Mouse (Mus musculus): ENCODE measurements around the gene Gm28374. TPM values are rescaled to one million over a fixed set of nuclear protein-coding genes. Genes with fewer than 3 reads are reported as not detected.

Gene Gm28374
- polyA plus RNA-seq, 1 experiment: 0.44 TPM

DNA sequence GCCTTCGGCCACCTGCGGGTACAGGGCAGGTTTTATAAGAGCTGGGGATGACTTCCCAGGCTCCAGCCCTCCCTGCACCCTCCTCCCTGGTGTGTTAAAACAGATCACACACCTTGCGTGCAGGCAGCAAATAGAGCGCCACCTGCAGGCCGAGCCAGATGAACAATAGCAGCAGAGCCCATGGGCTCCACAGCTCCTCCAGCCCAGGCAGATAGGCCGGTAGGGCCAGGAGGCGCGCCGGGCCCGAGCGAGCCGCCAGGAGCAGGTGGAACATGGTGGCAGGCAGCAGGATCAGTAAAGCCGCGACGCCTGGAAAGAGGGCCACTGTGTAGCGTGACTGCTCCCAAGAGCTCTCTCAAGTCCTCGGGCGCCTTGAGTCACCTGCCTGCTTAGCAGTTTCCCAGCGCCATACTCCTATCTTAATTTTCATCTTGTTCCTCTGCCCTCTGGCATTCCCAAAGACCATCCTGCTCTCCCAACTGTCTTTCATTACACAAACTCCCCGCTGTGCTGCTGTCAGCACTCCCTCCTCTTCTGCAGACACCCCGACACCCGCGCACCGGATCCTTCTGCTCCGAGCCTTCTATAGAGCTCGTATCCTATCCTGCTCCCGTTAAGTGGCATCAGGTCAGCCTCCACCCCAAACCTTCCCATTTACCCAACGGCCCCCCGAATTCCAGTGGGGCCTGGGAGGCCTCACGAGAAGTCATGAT is 14.9 kb downstream of the Gm28374 start:
- no peak for TF ChIP-seq MAX (IDR thresholded peaks at IDR 0.05)
- peak; percentile 92 for TF ChIP-seq CTCF (IDR thresholded peaks at IDR 0.05; ENCODE audit: control insufficient read depth, insufficient read depth, insufficient read length)
- Histone ChIP-seq H3K79me3 (ENCODE audit: low read depth) (peaks cover 7% of the 10 kb centered on the region), H3K27me3 (ENCODE audit: control insufficient read depth, insufficient read depth, insufficient read length) (no peaks in the 10 kb centered on the region), H3ac (ENCODE audit: control insufficient read depth, insufficient read length, low read depth) (peak overlapping the region; percentile 47), H3K79me2 (ENCODE audit: control insufficient read depth, insufficient read depth) (peaks cover 12% of the 10 kb centered on the region), H3K36me3 (ENCODE audit: control insufficient read depth, insufficient read depth) (peaks cover 9% of the 10 kb centered on the region), H3K4me3 (ENCODE audit: insufficient read depth, poor library complexity, severe bottlenecking) (peak overlapping the region; percentile 30)

DNA sequence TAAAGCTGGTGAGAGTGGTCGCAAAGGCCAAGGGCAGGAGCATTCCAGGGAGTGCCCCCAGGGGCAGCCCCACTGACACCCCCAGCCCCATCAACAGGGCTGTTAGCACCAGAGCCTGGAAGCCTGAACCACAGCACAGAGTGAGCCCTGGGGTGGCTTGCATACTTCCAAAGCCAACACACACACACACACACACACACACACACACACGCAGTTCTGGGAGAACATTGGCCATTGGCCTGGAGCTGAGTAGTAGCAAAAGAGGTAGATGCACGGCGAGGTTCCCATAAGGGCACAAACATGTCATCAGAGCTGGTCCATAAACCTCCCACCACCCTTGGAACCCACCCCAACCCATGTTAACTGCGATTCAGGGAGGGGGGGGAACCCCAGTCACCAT is 15.5 kb downstream of the Gm28374 start:
- H3K4me3 ChIP-seq (ENCODE audit: insufficient read depth, poor library complexity, severe bottlenecking): peak overlapping the region; percentile 30
- no peaks in the 10 kb centered on the region for H3K27me3 ChIP-seq (ENCODE audit: control insufficient read depth, insufficient read depth, insufficient read length)
- H3K36me3 ChIP-seq (ENCODE audit: control insufficient read depth, insufficient read depth): peaks cover 9% of the 10 kb centered on the region
- H3K79me2 ChIP-seq (ENCODE audit: control insufficient read depth, insufficient read depth): peaks cover 18% of the 10 kb centered on the region
- peaks cover 13% of the 10 kb centered on the region for H3K79me3 ChIP-seq (ENCODE audit: low read depth)
- TF ChIP-seq CTCF (IDR thresholded peaks at IDR 0.05; ENCODE audit: control insufficient read depth, insufficient read depth, insufficient read length): no peak
- no peak for TF ChIP-seq MAX (IDR thresholded peaks at IDR 0.05)
- no peak for TF ChIP-seq MYOD1 (IDR thresholded peaks at IDR 0.05; ENCODE audit: control insufficient read depth, insufficient read length, low read depth)
- no peak for TF ChIP-seq MYOG (IDR thresholded peaks at IDR 0.05; ENCODE audit: control insufficient read depth, extremely low read depth, insufficient read length)
- no peak for TF ChIP-seq USF1 (IDR thresholded peaks at IDR 0.05; ENCODE audit: low read depth)
- no peak for TF ChIP-seq FOSL1 (IDR thresholded peaks at IDR 0.05; ENCODE audit: insufficient read depth, low read length, poor library complexity, severe bottlenecking)
- TF ChIP-seq CEBPB (IDR thresholded peaks at IDR 0.05; ENCODE audit: low read depth): no peak
- H3ac ChIP-seq (ENCODE audit: control insufficient read depth, insufficient read length, low read depth): peak overlapping the region; percentile 47

DNA sequence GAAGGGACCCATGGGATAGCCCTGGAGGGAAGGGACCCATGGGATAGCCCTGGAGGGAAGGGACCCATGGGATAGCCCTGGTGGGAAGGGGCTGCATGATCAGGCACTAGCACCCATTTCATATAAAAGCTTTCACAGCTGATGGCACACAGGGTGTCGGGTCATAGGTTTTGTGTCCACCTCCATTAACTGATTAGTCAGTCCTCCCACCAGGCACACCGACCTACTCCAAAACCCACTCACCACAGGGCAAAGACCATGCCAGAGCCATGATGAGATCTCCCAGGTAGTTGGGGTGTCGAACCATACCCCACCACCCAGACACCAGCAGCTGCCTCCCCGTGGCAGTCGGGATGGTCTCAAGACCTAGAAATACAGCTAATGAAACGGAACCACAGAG is 19.0 kb downstream of the Gm28374 start:
- no peak overlapping the region for H3K4me3 ChIP-seq (ENCODE audit: insufficient read depth, poor library complexity, severe bottlenecking)
- TF ChIP-seq CTCF (IDR thresholded peaks at IDR 0.05; ENCODE audit: control insufficient read depth, insufficient read depth, insufficient read length) (no peak), MYOD1 (IDR thresholded peaks at IDR 0.05; ENCODE audit: control insufficient read depth, insufficient read length, low read depth) (no peak), MYOG (IDR thresholded peaks at IDR 0.05; ENCODE audit: control insufficient read depth, extremely low read depth, insufficient read length) (no peak), CEBPB (IDR thresholded peaks at IDR 0.05; ENCODE audit: low read depth) (no peak), FOSL1 (IDR thresholded peaks at IDR 0.05; ENCODE audit: insufficient read depth, low read length, poor library complexity, severe bottlenecking) (no peak), MAX (IDR thresholded peaks at IDR 0.05) (no peak), USF1 (IDR thresholded peaks at IDR 0.05; ENCODE audit: low read depth) (no peak)
- no peaks in the 10 kb centered on the region for H3K27me3 ChIP-seq (ENCODE audit: control insufficient read depth, insufficient read depth, insufficient read length)

DNA sequence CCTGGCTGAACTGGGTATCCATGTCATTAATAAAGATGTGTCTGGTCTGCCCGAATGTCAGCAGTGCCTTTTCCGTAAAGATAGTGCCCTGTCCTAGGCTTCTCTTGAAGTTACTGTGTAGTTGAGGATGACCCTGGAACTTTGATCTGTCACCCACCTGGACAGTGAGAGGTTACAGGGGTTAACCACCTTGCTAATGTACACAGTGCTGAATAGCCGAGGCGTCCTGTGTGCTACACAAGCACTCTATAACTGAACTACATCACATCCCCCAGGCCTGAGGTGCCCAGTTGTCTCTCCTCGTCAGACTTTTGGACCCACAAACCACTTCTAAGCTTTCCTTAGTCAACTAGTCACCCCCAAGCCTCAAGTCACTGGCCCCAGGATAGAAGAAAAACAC is 19.6 kb downstream of the Gm28374 start:
- peak overlapping the region; percentile 93 for H3ac ChIP-seq (ENCODE audit: control insufficient read depth, insufficient read length, low read depth)
- H3K79me2 ChIP-seq (ENCODE audit: control insufficient read depth, insufficient read depth): peaks cover 43% of the 10 kb centered on the region
- H3K36me3 ChIP-seq (ENCODE audit: control insufficient read depth, insufficient read depth): peaks cover 10% of the 10 kb centered on the region
- H3K79me3 ChIP-seq (ENCODE audit: low read depth): peaks cover 30% of the 10 kb centered on the region
- H3K4me3 ChIP-seq (ENCODE audit: insufficient read depth, poor library complexity, severe bottlenecking): peak overlapping the region; percentile 95
- no peak for TF ChIP-seq CTCF (IDR thresholded peaks at IDR 0.05; ENCODE audit: control insufficient read depth, insufficient read depth, insufficient read length)
- TF ChIP-seq MYOD1 (IDR thresholded peaks at IDR 0.05; ENCODE audit: control insufficient read depth, insufficient read length, low read depth): no peak
- TF ChIP-seq MAX (IDR thresholded peaks at IDR 0.05): no peak
- no peak for TF ChIP-seq FOSL1 (IDR thresholded peaks at IDR 0.05; ENCODE audit: insufficient read depth, low read length, poor library complexity, severe bottlenecking)
- no peaks in the 10 kb centered on the region for H3K27me3 ChIP-seq (ENCODE audit: control insufficient read depth, insufficient read depth, insufficient read length)

More for the DNA sequence above, 19.0 kb downstream of the Gm28374 start:
- Histone ChIP-seq H3ac (ENCODE audit: control insufficient read depth, insufficient read length, low read depth) (no peak overlapping the region), H3K36me3 (ENCODE audit: control insufficient read depth, insufficient read depth) (peaks cover 10% of the 10 kb centered on the region), H3K79me2 (ENCODE audit: control insufficient read depth, insufficient read depth) (peaks cover 36% of the 10 kb centered on the region), H3K79me3 (ENCODE audit: low read depth) (peaks cover 26% of the 10 kb centered on the region)

DNA sequence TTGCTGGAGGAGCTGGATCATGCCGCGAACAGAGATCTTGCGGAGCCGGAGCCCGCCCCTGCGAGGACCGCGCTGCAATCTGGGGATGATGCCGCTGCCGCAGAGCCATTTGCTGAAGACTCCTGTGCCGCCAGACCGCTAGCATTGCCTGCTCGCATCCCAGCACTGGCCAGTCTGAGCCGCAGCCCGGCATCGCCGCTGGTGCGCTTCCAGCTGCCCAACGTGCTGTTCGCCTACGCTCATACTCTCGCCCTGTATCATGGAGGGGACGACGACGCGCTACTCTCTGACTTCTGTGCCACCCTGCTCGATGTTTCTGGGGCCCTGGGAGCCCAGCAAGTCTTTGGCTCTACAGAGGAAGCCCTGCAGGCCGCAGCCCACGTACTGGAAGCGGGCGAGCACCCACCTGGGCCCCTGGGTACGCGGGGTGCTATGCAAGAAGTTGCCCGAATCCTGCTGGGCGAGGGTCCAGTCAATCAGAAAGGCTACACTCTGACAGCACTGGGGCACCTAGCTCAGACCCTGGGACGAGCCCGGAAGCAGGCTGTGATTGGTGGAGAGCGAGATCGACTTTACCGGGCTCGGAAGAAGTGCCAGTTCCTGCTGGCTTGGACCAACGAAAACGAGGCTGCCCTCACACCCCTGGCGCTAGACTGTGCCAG is 20.3 kb downstream of the Gm28374 start:
- H3K4me3 ChIP-seq (ENCODE audit: insufficient read depth, poor library complexity, severe bottlenecking): peak overlapping the region; percentile 95
- H3ac ChIP-seq (ENCODE audit: control insufficient read depth, insufficient read length, low read depth): peak overlapping the region; percentile 93
- H3K79me2 ChIP-seq (ENCODE audit: control insufficient read depth, insufficient read depth): peaks cover 49% of the 10 kb centered on the region
- peaks cover 10% of the 10 kb centered on the region for H3K36me3 ChIP-seq (ENCODE audit: control insufficient read depth, insufficient read depth)
- no peaks in the 10 kb centered on the region for H3K27me3 ChIP-seq (ENCODE audit: control insufficient read depth, insufficient read depth, insufficient read length)
- peaks cover 37% of the 10 kb centered on the region for H3K79me3 ChIP-seq (ENCODE audit: low read depth)
- TF ChIP-seq USF1 (IDR thresholded peaks at IDR 0.05; ENCODE audit: low read depth): no peak

DNA sequence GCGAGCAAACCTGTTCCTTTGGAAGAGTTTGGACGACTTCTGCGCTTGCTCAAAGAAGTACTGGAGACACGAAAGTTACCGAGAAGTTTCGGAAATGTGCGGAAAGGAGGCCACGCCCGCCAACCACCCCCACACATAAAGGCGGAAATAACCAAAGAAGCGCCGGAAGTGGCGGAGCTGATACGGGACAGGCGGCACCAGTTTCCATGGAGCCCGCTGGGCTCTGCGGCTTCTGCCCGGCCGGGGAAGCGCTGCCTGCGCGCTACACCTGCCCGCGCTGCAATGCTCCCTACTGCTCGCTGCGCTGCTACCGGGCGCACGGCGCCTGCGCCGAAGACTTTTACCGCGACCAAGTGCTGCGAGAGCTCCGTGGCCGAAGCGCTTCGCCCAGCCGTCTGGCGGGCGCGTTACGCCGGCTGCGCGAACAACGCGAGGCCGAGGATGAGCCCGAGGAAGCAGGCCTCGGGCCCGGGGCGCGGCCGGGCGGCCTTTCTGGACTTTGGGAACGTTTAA is 21.0 kb downstream of the Gm28374 start, which contains the start of gene Znhit2:
Znhit2 (plus strand) TSS at position 172 of the 513 bp plus-strand sequence.
- no peak for TF ChIP-seq MAX (IDR thresholded peaks at IDR 0.05)
- no peak for TF ChIP-seq CTCF (IDR thresholded peaks at IDR 0.05; ENCODE audit: control insufficient read depth, insufficient read depth, insufficient read length)
- TF ChIP-seq FOSL1 (IDR thresholded peaks at IDR 0.05; ENCODE audit: insufficient read depth, low read length, poor library complexity, severe bottlenecking): no peak
- no peak for TF ChIP-seq CEBPB (IDR thresholded peaks at IDR 0.05; ENCODE audit: low read depth)
- TF ChIP-seq MYOD1 (IDR thresholded peaks at IDR 0.05; ENCODE audit: control insufficient read depth, insufficient read length, low read depth): no peak
- TF ChIP-seq USF1 (IDR thresholded peaks at IDR 0.05; ENCODE audit: low read depth): no peak
- no peak for TF ChIP-seq MYOG (IDR thresholded peaks at IDR 0.05; ENCODE audit: control insufficient read depth, extremely low read depth, insufficient read length)
- peaks cover 10% of the 10 kb centered on the region for H3K36me3 ChIP-seq (ENCODE audit: control insufficient read depth, insufficient read depth)
- H3K79me2 ChIP-seq (ENCODE audit: control insufficient read depth, insufficient read depth): peaks cover 56% of the 10 kb centered on the region
- H3K79me3 ChIP-seq (ENCODE audit: low read depth): peaks cover 43% of the 10 kb centered on the region
- H3ac ChIP-seq (ENCODE audit: control insufficient read depth, insufficient read length, low read depth): peak within 1 kb of the TSS; percentile 93
- H3K27me3 ChIP-seq (ENCODE audit: control insufficient read depth, insufficient read depth, insufficient read length): no peaks in the 10 kb centered on the region
- peak within 1 kb of the TSS; percentile 95 for H3K4me3 ChIP-seq (ENCODE audit: insufficient read depth, poor library complexity, severe bottlenecking)

Measured in C2C12 (cell line).